Mouse (Mus musculus) lung, adult 2 months (tissue): ENCODE measurements at regions not wholly inside any gene's neighbourhood (a gene's known extent, or its start where the extent isn't known, plus 50 kb on each side); places are given as distances from the start of the nearest gene placed in this dataset.

Experiments used
- DNase-seq: peaks from one replicate; pipeline ENCODE4 v3.0.0; 2022
- H3K4me1 ChIP-seq: fragments of 200-500 bp; 2 replicates; pipeline ENCODE4 v1.6.1; 2011; ENCODE audit warnings: low read length; ENCODE audit not compliant: control insufficient read depth, insufficient read depth
- H3K4me3 ChIP-seq: fragments of 200-500 bp; replicated peaks from 2 replicates; pipeline ENCODE3; 2011; ENCODE audit warnings: low read depth, mild to moderate bottlenecking, control low read depth, low read length; ENCODE audit errors: extremely low read depth
- CTCF ChIP-seq: fragments of 200-500 bp; IDR thresholded peaks from 2 replicates; pipeline ENCODE4 v1.5.1; 2011; ENCODE audit warnings: mild to moderate bottlenecking, low read length, control low read depth; ENCODE audit not compliant: insufficient read depth
- POLR2A ChIP-seq: fragments of 200-500 bp; IDR thresholded peaks from 2 replicates; pipeline ENCODE4 v1.6.1; 2011; ENCODE audit warnings: low read depth, mild to moderate bottlenecking, control low read depth, low read length, borderline replicate concordance; ENCODE audit errors: extremely low read depth
- WGBS: fragments of 180-500 bp; shearing (Covaris S2); methylation state at CpG from one replicate; pipeline ENCODE4 v1.1.7; 2018; 5-methylcytosine and 5-hydroxymethylcytosine counted together

- WGBS: 72% methylated on average over 2 of the region's 2 CpGs
- Histone ChIP-seq H3K4me1 (no peaks in the 10 kb centered on the region), H3K4me3 (no peak overlapping the region)
- DNase-seq: no peak
- TF ChIP-seq CTCF (no peak), POLR2A (no peak)
Measured at GRCm38 (mm10) chr14:123096086-123096485, 112.3 kb upstream of the Tmtc4 start.

- WGBS: 97% methylated on average over 1 of the region's 1 CpGs
- Histone ChIP-seq H3K4me1 (no peaks in the 10 kb centered on the region), H3K4me3 (no peak overlapping the region)
- no peak for DNase-seq
- no peak for TF ChIP-seq CTCF
- no peak for TF ChIP-seq POLR2A
Measured at GRCm38 (mm10) chr14:123082065-123082464, 98.2 kb upstream of the Tmtc4 start.

GRCm38 (mm10) chr14:123081016-123081714, 97.3 kb upstream of the Tmtc4 start:
- TF ChIP-seq CTCF (no peak), POLR2A (no peak)
- Histone ChIP-seq H3K4me3 (no peak overlapping the region), H3K4me1 (no peaks in the 10 kb centered on the region)
- 37% methylated on average over 4 of the region's 4 CpGs for whole genome bisulfite sequencing
- DNase-seq: no peak

- no peaks in the 10 kb centered on the region for H3K4me1 ChIP-seq
- TF ChIP-seq POLR2A (no peak), CTCF (no peak)
- WGBS: 72% methylated on average over 2 of the region's 2 CpGs
- no peak overlapping the region for H3K4me3 ChIP-seq
- DNase-seq: no peak
Measured at GRCm38 (mm10) chr14:123079733-123080132, 95.9 kb upstream of the Tmtc4 start.

GRCm38 (mm10) chr14:123078804-123079203, 95.0 kb upstream of the Tmtc4 start:
- Histone ChIP-seq H3K4me1 (no peaks in the 10 kb centered on the region), H3K4me3 (no peak overlapping the region)
- TF ChIP-seq POLR2A (no peak), CTCF (no peak)
- WGBS: 64% methylated on average over 3 of the region's 3 CpGs
- DNase-seq: no peak

- no peaks in the 10 kb centered on the region for H3K4me1 ChIP-seq
- H3K4me3 ChIP-seq: no peak overlapping the region
- WGBS: 94% methylated on average over 4 of the region's 4 CpGs
- TF ChIP-seq CTCF: no peak
- TF ChIP-seq POLR2A: no peak
- DNase-seq: no peak
Measured at GRCm38 (mm10) chr14:123066344-123066743, 82.5 kb upstream of the Tmtc4 start.

GRCm38 (mm10) chr14:123065566-123065965, 81.7 kb upstream of the Tmtc4 start:
- 70% methylated on average over 8 of the region's 8 CpGs for WGBS
- no peak overlapping the region for H3K4me3 ChIP-seq
- no peaks in the 10 kb centered on the region for H3K4me1 ChIP-seq
- TF ChIP-seq CTCF: no peak
- no peak for TF ChIP-seq POLR2A
- DNase-seq: no peak

- H3K4me1 ChIP-seq: no peaks in the 10 kb centered on the region
- 68% methylated on average over 6 of the region's 6 CpGs for WGBS
- no peak overlapping the region for H3K4me3 ChIP-seq
- no peak for TF ChIP-seq POLR2A
- no peak for TF ChIP-seq CTCF
- DNase-seq: no peak
Measured at GRCm38 (mm10) chr14:123065136-123065535, 81.3 kb upstream of the Tmtc4 start.

GRCm38 (mm10) chr14:123062908-123063307, 79.1 kb upstream of the Tmtc4 start:
- DNase-seq: no peak
- Histone ChIP-seq H3K4me1 (no peaks in the 10 kb centered on the region), H3K4me3 (no peak overlapping the region)
- TF ChIP-seq CTCF (no peak), POLR2A (no peak)
- WGBS: 48% methylated on average over 1 of the region's 1 CpGs

- WGBS: 68% methylated on average over 4 of the region's 4 CpGs
Measured at GRCm38 (mm10) chr14:123056976-123057375, 73.1 kb upstream of the Tmtc4 start.

GRCm38 (mm10) chr14:123048451-123048850, 64.6 kb upstream of the Tmtc4 start:
- DNase-seq: no peak
- TF ChIP-seq POLR2A (no peak), CTCF (no peak)
- no peaks in the 10 kb centered on the region for H3K4me1 ChIP-seq

More at GRCm38 (mm10) chr14:123056976-123057375, 73.1 kb upstream of the Tmtc4 start:
- no peak overlapping the region for H3K4me3 ChIP-seq
- TF ChIP-seq CTCF: no peak
- no peak for TF ChIP-seq POLR2A
- no peak for DNase-seq
- H3K4me1 ChIP-seq: no peaks in the 10 kb centered on the region

More at GRCm38 (mm10) chr14:123048451-123048850, 64.6 kb upstream of the Tmtc4 start:
- H3K4me3 ChIP-seq: no peak overlapping the region
